Mouse (Mus musculus) forebrain, postnatal 0 days (tissue): ENCODE data around the gene Eif3i. TPM values are rescaled to one million over a fixed set of nuclear protein-coding genes. Genes with fewer than 3 reads are reported as not detected.

ENCODE experiments used
- ATAC-seq: fragments of 200-750 bp; cut with Nextera tagmentation; 2 replicates; pipeline ENCODE4 v1.8.0; 2017; ENCODE audit warnings: mild to moderate bottlenecking, moderate library complexity
- DNase-seq: peaks from one replicate; pipeline ENCODE4 v3.0.0-alpha.2; 2015
- H3K27ac ChIP-seq: fragments of 300-500 bp; sonication (generic); 2 replicates; pipeline ENCODE4 v1.5.1; 2014; ENCODE audit warnings: low read depth, mild to moderate bottlenecking, antibody characterized with exemption, low read length, moderate library complexity, mixed read lengths
- H3K27me3 ChIP-seq: fragments of 300-500 bp; sonication (generic); 2 replicates; pipeline ENCODE4 v1.6.1; 2014; ENCODE audit warnings: mild to moderate bottlenecking, low read length, mixed read lengths; ENCODE audit not compliant: insufficient read depth
- H3K36me3 ChIP-seq: fragments of 300-500 bp; sonication (generic); 2 replicates; pipeline ENCODE4 v1.6.1; 2014; ENCODE audit warnings: mild to moderate bottlenecking, moderate library complexity; ENCODE audit not compliant: insufficient read depth
- H3K4me1 ChIP-seq: fragments of 300-500 bp; sonication (generic); 2 replicates; pipeline ENCODE4 v1.6.1; 2014; ENCODE audit warnings: antibody characterized with exemption; ENCODE audit not compliant: insufficient read depth
- H3K4me2 ChIP-seq: fragments of 300-500 bp; sonication (generic); 2 replicates; pipeline ENCODE4 v1.6.1; 2014; ENCODE audit warnings: low read depth, mild to moderate bottlenecking, moderate library complexity
- H3K4me3 ChIP-seq: fragments of 300-500 bp; sonication (generic); 2 replicates; pipeline ENCODE4 v1.5.1; 2014; ENCODE audit warnings: low read depth, low read length, mixed read lengths
- H3K9ac ChIP-seq: fragments of 300-500 bp; sonication (generic); 2 replicates; pipeline ENCODE4 v1.6.1; 2014; ENCODE audit warnings: mild to moderate bottlenecking
- H3K9me3 ChIP-seq: fragments of 300-500 bp; sonication (generic); 2 replicates; pipeline ENCODE4 v1.6.1; 2016; ENCODE audit warnings: low read length
- CTCF ChIP-seq: sonication (generic); IDR thresholded peaks from 2 replicates; pipeline ENCODE4 v1.5.1; 2016; ENCODE audit warnings: antibody characterized with exemption, control low read depth, low read depth
- WGBS: fragments of 180-500 bp; shearing (Covaris S2); extraction: QIAGEN DNeasy Blood & Tissue Kit; methylation state at CpG from one replicate; pipeline ENCODE4 v1.1.7; 2014; 5-methylcytosine and 5-hydroxymethylcytosine counted together
- microRNA-seq, 2 experiments: library from miRNA; unstranded; fragments of <30 nt; microRNA quantifications; one replicate each; pipeline ENCODE4; 2016
- polyA plus RNA-seq: library from polyadenylated mRNA; unstranded; fragments of >200 nt; fragmentation: Nextera tagmentation; extraction: Ambion mirVana; gene quantifications from 2 replicates; pipeline ENCODE4 v1.2.1, GENCODE M21; 2015
- total RNA-seq: library from RNA; depleted of rRNA; stranded (reverse); fragments of >200 nt; gene quantifications from 2 replicates; pipeline ENCODE4 v1.2.3, GENCODE M21; 2014; rRNA removed

Eif3i gene
- total and polyA plus RNA-seq, 2 experiments from 2014 or later: 226 to 255 TPM

- no peaks in the 10 kb centered on the region for H3K9me3 ChIP-seq
- peak; percentile 96 for DNase-seq
- H3K27ac ChIP-seq: peak within 1 kb of the TSS; percentile 69
- TF ChIP-seq CTCF: peak; percentile 39; the same call in 1 of the 2 replicates
- under 1% methylated on average over 45 of the region's 46 CpGs for WGBS
- peak within 1 kb of the TSS; percentile 80 for H3K4me3 ChIP-seq
- ATAC-seq: peak; percentile 99
- no peaks in the 10 kb centered on the region for H3K27me3 ChIP-seq
- no peaks in the 10 kb centered on the region for H3K36me3 ChIP-seq
- peak within 1 kb of the TSS; percentile 71 for H3K4me2 ChIP-seq
- H3K9ac ChIP-seq: peak within 1 kb of the TSS; percentile 64
- H3K4me1 ChIP-seq: peaks cover 9% of the 10 kb centered on the region; the same call in 1 of the 2 replicates
Observed at GRCm38 (mm10) chr4:129542592-129543141, 57.8 kb downstream of the Eif3i start, which contains the start of gene Hdac1. Gene Hdac1, minus strand, starts transcription at chr4:129542713.

Small RNAs within 50 kb of the gene (microRNA-seq; reads per million reads assigned to microRNA genes)
- gene Mir8119: 0 reads per million in 2 experiments

Other genes with a start within 250 kb of the Eif3i start
- 22.5 and 28.0 TPM in 2 replicates for gene Zbtb8a, start 222.5 kb downstream of the Eif3i start, total RNA-seq
- gene Zbtb8a, start 222.5 kb downstream of the Eif3i start, polyA plus RNA-seq: 10.3 and 14.3 TPM in 2 replicates
- gene Zbtb8b, start 159.8 kb downstream of the Eif3i start, total RNA-seq: 7.0 and 10.5 TPM in 2 replicates
- 6.0 and 9.2 TPM in 2 replicates for gene Zbtb8b, start 159.8 kb downstream of the Eif3i start, polyA plus RNA-seq
- gene Bsdc1, start 139.1 kb downstream of the Eif3i start, total RNA-seq: 57.0 and 61.6 TPM in 2 replicates
- gene Bsdc1, start 139.1 kb downstream of the Eif3i start, polyA plus RNA-seq: 25.6 and 28.4 TPM in 2 replicates
- gene Tssk3, start 109.6 kb downstream of the Eif3i start, total RNA-seq: 0.24 and 0.46 TPM in 2 replicates
- 0.62 and 0.98 TPM in 2 replicates for gene Tssk3, start 109.6 kb downstream of the Eif3i start, polyA plus RNA-seq
- 1.8 TPM in 1 of 2 replicates, not detected in the other for gene Fam229a, start 109.5 kb downstream of the Eif3i start, total RNA-seq
- gene Fam229a, start 109.5 kb downstream of the Eif3i start, polyA plus RNA-seq: 1.7 and 2.6 TPM in 2 replicates
- 1,946 and 1,960 TPM in 2 replicates for gene Marcksl1, start 87.1 kb downstream of the Eif3i start, total RNA-seq
- gene Marcksl1, start 87.1 kb downstream of the Eif3i start, polyA plus RNA-seq: 2,276 and 2,298 TPM in 2 replicates
- 25.6 and 30.8 TPM in 2 replicates for gene Hdac1, start 57.9 kb downstream of the Eif3i start, total RNA-seq
- 47.3 and 50.7 TPM in 2 replicates for gene Hdac1, start 57.9 kb downstream of the Eif3i start, polyA plus RNA-seq
- 13.9 and 15.3 TPM in 2 replicates for gene Lck, start 27.0 kb downstream of the Eif3i start, total RNA-seq
- 14.9 and 17.0 TPM in 2 replicates for gene Lck, start 27.0 kb downstream of the Eif3i start, polyA plus RNA-seq
- not detected in 2 replicates for gene Fam167b, start 22.1 kb downstream of the Eif3i start, total RNA-seq
- gene Fam167b, start 22.1 kb downstream of the Eif3i start, polyA plus RNA-seq: 0.23 TPM in 1 of 2 replicates, not detected in the other
- 151 and 155 TPM in 2 replicates for gene Tmem234, start within 50 bp of the Eif3i start, total RNA-seq
- 215 and 218 TPM in 2 replicates for gene Tmem234, start within 50 bp of the Eif3i start, polyA plus RNA-seq
- 3.0 TPM in 1 of 2 replicates, not detected in the other for gene Dcdc2b, start 13.6 kb upstream of the Eif3i start, total RNA-seq
- gene Dcdc2b, start 13.6 kb upstream of the Eif3i start, polyA plus RNA-seq: 3.6 and 4.5 TPM in 2 replicates
- 25.9 and 31.5 TPM in 2 replicates for gene Iqcc, start 18.5 kb upstream of the Eif3i start, total RNA-seq
- gene Iqcc, start 18.5 kb upstream of the Eif3i start, polyA plus RNA-seq: 21.4 and 24.7 TPM in 2 replicates
- gene Ccdc28b, start 23.3 kb upstream of the Eif3i start, total RNA-seq: 89.2 and 120 TPM in 2 replicates
- gene Ccdc28b, start 23.3 kb upstream of the Eif3i start, polyA plus RNA-seq: 144 and 146 TPM in 2 replicates
- gene Txlna, start 40.4 kb upstream of the Eif3i start, total RNA-seq: 39.1 and 45.0 TPM in 2 replicates
- gene Txlna, start 40.4 kb upstream of the Eif3i start, polyA plus RNA-seq: 22.4 and 28.4 TPM in 2 replicates
- 52.8 and 60.5 TPM in 2 replicates for gene Kpna6, start 72.1 kb upstream of the Eif3i start, total RNA-seq
- 9.8 and 11.2 TPM in 2 replicates for gene Kpna6, start 72.1 kb upstream of the Eif3i start, polyA plus RNA-seq
- gene Tmem39b, start 96.2 kb upstream of the Eif3i start, total RNA-seq: 17.2 and 23.0 TPM in 2 replicates
- 15.3 and 16.1 TPM in 2 replicates for gene Tmem39b, start 96.2 kb upstream of the Eif3i start, polyA plus RNA-seq
- 108 and 128 TPM in 2 replicates for gene Khdrbs1, start 141.7 kb upstream of the Eif3i start, total RNA-seq
- gene Khdrbs1, start 141.7 kb upstream of the Eif3i start, polyA plus RNA-seq: 90.5 and 105 TPM in 2 replicates
- 123 and 131 TPM in 2 replicates for gene Ptp4a2, start 210.6 kb upstream of the Eif3i start, total RNA-seq
- gene Ptp4a2, start 210.6 kb upstream of the Eif3i start, polyA plus RNA-seq: 252 and 270 TPM in 2 replicates